Mouse (Mus musculus) lung, embryonic 15.5 days (tissue): ENCODE measurements around the gene Crtac1. TPM values are rescaled to one million over a fixed set of nuclear protein-coding genes. Genes with fewer than 3 reads are reported as not detected.

Experiments
- ATAC-seq: fragments of 200-750 bp; cut with Nextera tagmentation; 2 replicates; pipeline ENCODE4 v1.8.0; 2017; ENCODE audit warnings: moderate number of reproducible peaks, borderline replicate concordance; ENCODE audit not compliant: low FRiP score, low TSS enrichment; ENCODE audit errors: extremely low read depth
- H3K27ac ChIP-seq: fragments of 300-500 bp; sonication (generic); 2 replicates; pipeline ENCODE4 v1.5.1; 2015; ENCODE audit warnings: moderate library complexity, mild to moderate bottlenecking, inconsistent platforms
- H3K27me3 ChIP-seq: fragments of 300-500 bp; sonication (generic); 2 replicates; pipeline ENCODE4 v1.6.1; 2015; ENCODE audit warnings: inconsistent platforms
- H3K36me3 ChIP-seq: fragments of 300-500 bp; sonication (generic); 2 replicates; pipeline ENCODE4 v1.6.1; 2015; ENCODE audit warnings: inconsistent platforms
- H3K4me1 ChIP-seq: fragments of 300-500 bp; sonication (generic); 2 replicates; pipeline ENCODE4 v1.6.1; 2015; ENCODE audit warnings: inconsistent platforms
- H3K4me2 ChIP-seq: fragments of 300-500 bp; sonication (generic); 2 replicates; pipeline ENCODE4 v1.6.1; 2015; ENCODE audit warnings: inconsistent platforms, mild to moderate bottlenecking, moderate library complexity
- H3K4me3 ChIP-seq: fragments of 300-500 bp; sonication (generic); 2 replicates; pipeline ENCODE4 v1.5.1; 2015; ENCODE audit warnings: mild to moderate bottlenecking, inconsistent platforms
- H3K9ac ChIP-seq: fragments of 300-500 bp; sonication (generic); 2 replicates; pipeline ENCODE4 v1.6.1; 2015; ENCODE audit warnings: inconsistent platforms
- H3K9me3 ChIP-seq: fragments of 300-500 bp; sonication (generic); 2 replicates; pipeline ENCODE4 v1.6.1; 2016; ENCODE audit warnings: inconsistent platforms
- WGBS: fragments of 180-500 bp; shearing (Covaris S2); methylation state at CpG from one replicate; pipeline ENCODE4 v1.1.7; 2015; 5-methylcytosine and 5-hydroxymethylcytosine counted together
- polyA plus RNA-seq: library from polyadenylated mRNA; unstranded; fragments of >200 nt; fragmentation: Nextera tagmentation; extraction: Ambion mirVana; gene quantifications from 2 replicates; pipeline ENCODE4 v1.2.1, GENCODE M21; 2015

The Crtac1 gene
- polyA plus RNA-seq, 1 experiment from 2014 or later: 2.0 TPM

- Histone ChIP-seq H3K27me3 (0 out of 2 replicates have a peak, but pooled peaks cover 4% of the 10 kb centered on the region), H3K36me3 (no peaks in the 10 kb centered on the region), H3K27ac (no peak overlapping the region), H3K4me1 (no peaks in the 10 kb centered on the region), H3K9me3 (no peaks in the 10 kb centered on the region), H3K4me2 (no peak overlapping the region), H3K9ac (no peak overlapping the region), H3K4me3 (no peak overlapping the region)
- 46% methylated on average over 6 of the region's 6 CpGs for WGBS
- ATAC-seq: no peak
Observed at GRCm38 (mm10) chr19:42270119-42270518, 161.5 kb downstream of the Crtac1 start.

GRCm38 (mm10) chr19:42268337-42268736, 163.2 kb downstream of the Crtac1 start:
- H3K9ac ChIP-seq: no peak overlapping the region
- no peaks in the 10 kb centered on the region for H3K4me1 ChIP-seq
- peak overlapping the region; percentile 26; the same call in 1 of the 2 replicates for H3K4me2 ChIP-seq
- 1% methylated on average over 19 of the region's 19 CpGs for WGBS
- no peak for ATAC-seq
- no peak overlapping the region for H3K4me3 ChIP-seq
- H3K27me3 ChIP-seq: 0 out of 2 replicates have a peak, but pooled peaks cover 4% of the 10 kb centered on the region
- no peaks in the 10 kb centered on the region for H3K9me3 ChIP-seq
- H3K36me3 ChIP-seq: no peaks in the 10 kb centered on the region
- H3K27ac ChIP-seq: no peak overlapping the region

- no peak overlapping the region for H3K4me2 ChIP-seq
- no peaks in the 10 kb centered on the region for H3K4me1 ChIP-seq
- H3K27ac ChIP-seq: no peak overlapping the region
- no peaks in the 10 kb centered on the region for H3K36me3 ChIP-seq
- ATAC-seq: no peak
- no peak overlapping the region for H3K4me3 ChIP-seq
- no peak overlapping the region for H3K9ac ChIP-seq
- H3K27me3 ChIP-seq: 0 out of 2 replicates have a peak, but pooled peaks cover 4% of the 10 kb centered on the region
- 34% methylated on average over 3 of the region's 3 CpGs for WGBS
- no peaks in the 10 kb centered on the region for H3K9me3 ChIP-seq
Observed at GRCm38 (mm10) chr19:42263524-42263923, 168.1 kb downstream of the Crtac1 start.

GRCm38 (mm10) chr19:42260486-42260885, 171.1 kb downstream of the Crtac1 start:
- H3K36me3 ChIP-seq: no peaks in the 10 kb centered on the region
- H3K4me1 ChIP-seq: peaks cover 2% of the 10 kb centered on the region; the same call in 1 of the 2 replicates
- no peak overlapping the region for H3K27ac ChIP-seq
- no peaks in the 10 kb centered on the region for H3K9me3 ChIP-seq
- H3K27me3 ChIP-seq: peaks cover 2% of the 10 kb centered on the region; the same call in 1 of the 2 replicates
- no peak for ATAC-seq
- H3K9ac ChIP-seq: no peak overlapping the region
- WGBS: 62% methylated on average over 8 of the region's 8 CpGs
- no peak overlapping the region for H3K4me3 ChIP-seq
- no peak overlapping the region for H3K4me2 ChIP-seq

GRCm38 (mm10) chr19:42258596-42258995, 173.0 kb downstream of the Crtac1 start:
- no peak overlapping the region for H3K4me3 ChIP-seq
- H3K4me2 ChIP-seq: no peak overlapping the region
- ATAC-seq: peak; percentile 37; the same call in 1 of the 2 replicates
- H3K27ac ChIP-seq: no peak overlapping the region
- H3K36me3 ChIP-seq: no peaks in the 10 kb centered on the region
- H3K9ac ChIP-seq: no peak overlapping the region
- WGBS: 52% methylated on average over 5 of the region's 5 CpGs
- peaks cover 6% of the 10 kb centered on the region; the same call in 1 of the 2 replicates for H3K4me1 ChIP-seq
- H3K9me3 ChIP-seq: no peaks in the 10 kb centered on the region
- H3K27me3 ChIP-seq: peaks cover 18% of the 10 kb centered on the region

GRCm38 (mm10) chr19:42258031-42258430, 173.6 kb downstream of the Crtac1 start:
- Histone ChIP-seq H3K36me3 (no peaks in the 10 kb centered on the region), H3K4me1 (peaks cover 6% of the 10 kb centered on the region; the same call in 1 of the 2 replicates), H3K4me2 (no peak overlapping the region), H3K9ac (no peak overlapping the region), H3K4me3 (no peak overlapping the region), H3K27me3 (peaks cover 18% of the 10 kb centered on the region), H3K9me3 (no peaks in the 10 kb centered on the region), H3K27ac (no peak overlapping the region)
- no peak for ATAC-seq
- WGBS: 91% methylated on average over 3 of the region's 3 CpGs

- Histone ChIP-seq H3K4me3 (no peak overlapping the region), H3K27ac (no peak overlapping the region), H3K4me1 (peaks cover 6% of the 10 kb centered on the region; the same call in 1 of the 2 replicates), H3K27me3 (peaks cover 18% of the 10 kb centered on the region), H3K9me3 (no peaks in the 10 kb centered on the region), H3K36me3 (no peaks in the 10 kb centered on the region), H3K4me2 (no peak overlapping the region), H3K9ac (no peak overlapping the region)
- no peak for ATAC-seq
- 80% methylated on average over 12 of the region's 12 CpGs for WGBS
Observed at GRCm38 (mm10) chr19:42257241-42257635, 174.3 kb downstream of the Crtac1 start.

GRCm38 (mm10) chr19:42256611-42257240, 174.9 kb downstream of the Crtac1 start:
- Histone ChIP-seq H3K4me3 (no peak overlapping the region), H3K9ac (no peak overlapping the region), H3K4me2 (no peak overlapping the region), H3K27me3 (peaks cover 18% of the 10 kb centered on the region), H3K9me3 (no peaks in the 10 kb centered on the region), H3K36me3 (no peaks in the 10 kb centered on the region), H3K27ac (no peak overlapping the region), H3K4me1 (peaks cover 6% of the 10 kb centered on the region; the same call in 1 of the 2 replicates)
- 74% methylated on average over 12 of the region's 12 CpGs for WGBS
- ATAC-seq: no peak

GRCm38 (mm10) chr19:42255784-42256610, 175.6 kb downstream of the Crtac1 start:
- H3K36me3 ChIP-seq: no peaks in the 10 kb centered on the region
- peak overlapping the region; percentile 57 for H3K4me2 ChIP-seq
- peak; percentile 89 for ATAC-seq
- no peak overlapping the region for H3K27ac ChIP-seq
- no peak overlapping the region for H3K9ac ChIP-seq
- peaks cover 18% of the 10 kb centered on the region for H3K27me3 ChIP-seq
- H3K9me3 ChIP-seq: no peaks in the 10 kb centered on the region
- 3% methylated on average over 35 of the region's 42 CpGs for WGBS
- peak overlapping the region; percentile 30 for H3K4me3 ChIP-seq
- H3K4me1 ChIP-seq: peaks cover 6% of the 10 kb centered on the region; the same call in 1 of the 2 replicates

- peaks cover 18% of the 10 kb centered on the region for H3K27me3 ChIP-seq
- H3K36me3 ChIP-seq: no peaks in the 10 kb centered on the region
- peak overlapping the region; percentile 57 for H3K4me2 ChIP-seq
- peak overlapping the region; percentile 30 for H3K4me3 ChIP-seq
- peaks cover 6% of the 10 kb centered on the region; the same call in 1 of the 2 replicates for H3K4me1 ChIP-seq
- WGBS: 0% methylated on average over 8 of the region's 23 CpGs
- peak; percentile 50; the same call in 1 of the 2 replicates for ATAC-seq
- no peak overlapping the region for H3K27ac ChIP-seq
- H3K9me3 ChIP-seq: no peaks in the 10 kb centered on the region
- H3K9ac ChIP-seq: no peak overlapping the region
Observed at GRCm38 (mm10) chr19:42255438-42255783, 176.2 kb downstream of the Crtac1 start.

GRCm38 (mm10) chr19:42249976-42250914, 181.3 kb downstream of the Crtac1 start:
- Histone ChIP-seq H3K27me3 (peaks cover 14% of the 10 kb centered on the region), H3K36me3 (no peaks in the 10 kb centered on the region), H3K4me3 (no peak overlapping the region), H3K4me1 (peaks cover under 1% of the 10 kb centered on the region; the same call in 1 of the 2 replicates), H3K9ac (no peak overlapping the region), H3K27ac (no peak overlapping the region), H3K9me3 (no peaks in the 10 kb centered on the region), H3K4me2 (no peak overlapping the region)
- WGBS: 66% methylated on average over 11 of the region's 11 CpGs
- ATAC-seq: no peak
